Mouse (Mus musculus): ENCODE measurements around the gene Fam49a. TPM values are rescaled to one million over a fixed set of nuclear protein-coding genes. Genes with fewer than 3 reads are reported as not detected.
A peak's percentile ranks its signal among the peaks of the same experiment; 100 is the strongest.
"Not testable (repeated sequence)": the region's sequence is repeated elsewhere in the genome, so short reads cannot be mapped to it uniquely, and the experiment has no call there.

Gene Fam49a
- polyA plus RNA-seq, 1 experiment from 2014 or later, result 27.8 TPM

DNA sequence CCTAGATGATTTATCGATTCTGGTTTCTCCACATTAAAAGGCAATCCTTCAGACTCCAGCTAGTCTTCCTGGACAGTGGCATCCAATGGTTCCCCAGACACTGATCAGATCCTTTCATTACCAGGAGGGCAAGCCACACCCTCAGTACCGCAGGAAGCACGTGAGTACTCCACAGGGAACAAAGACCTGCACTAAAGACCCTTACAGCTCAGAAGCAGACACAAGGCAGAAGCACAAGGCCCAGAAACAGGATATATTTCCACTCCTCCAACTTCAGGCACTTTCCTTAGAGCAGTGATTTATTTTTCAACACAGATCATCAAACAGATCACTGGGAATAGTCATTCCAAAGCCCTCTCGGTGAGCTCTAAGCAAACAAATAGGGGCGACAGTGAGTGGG lies 25.0 kb upstream of the Fam49a start:
- no peak overlapping the region for H3K27ac ChIP-seq (replicated peaks)
- ATAC-seq (ENCODE audit: extremely low read depth, insufficient number of reproducible peaks, low FRiP score, low TSS enrichment), result no peak
- H3K4me3 ChIP-seq, result no peak overlapping the region
- 49% methylated on average over 5 of the region's 5 CpGs for WGBS
- no peaks in the 10 kb centered on the region for H3K27me3 ChIP-seq (replicated peaks)
- no peak overlapping the region for H3K9ac ChIP-seq
- no peaks in the 10 kb centered on the region for H3K9me3 ChIP-seq
- H3K4me1 ChIP-seq, result no peaks in the 10 kb centered on the region; the same call in 1 of the 2 replicates
- H3K36me3 ChIP-seq, result no peaks in the 10 kb centered on the region
- H3K4me2 ChIP-seq, result no peak overlapping the region

DNA sequence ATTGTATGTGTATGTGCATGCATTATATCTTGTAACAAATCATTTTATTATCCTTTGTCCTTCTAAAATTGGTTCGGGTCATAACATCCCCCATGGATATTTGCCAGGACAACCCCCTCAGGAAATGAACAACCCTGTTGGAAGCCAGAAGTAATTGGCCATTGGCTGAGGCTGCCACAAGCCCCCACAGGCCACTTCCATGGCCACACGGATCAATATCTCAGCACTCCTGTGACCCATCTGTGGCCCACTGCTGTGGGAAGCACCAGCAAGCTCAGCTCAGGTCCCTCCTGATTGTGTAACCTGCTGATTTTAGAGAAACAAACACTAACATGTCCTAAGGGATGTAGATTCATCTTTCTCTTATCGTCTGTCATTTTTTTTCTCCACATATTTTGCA lies 22.4 kb upstream of the Fam49a start:
- 53% methylated on average over 3 of the region's 3 CpGs for WGBS
- H3K27me3 ChIP-seq (replicated peaks), result no peaks in the 10 kb centered on the region
- H3K27ac ChIP-seq (replicated peaks), result no peak overlapping the region
- no peak overlapping the region for H3K9ac ChIP-seq
- H3K4me3 ChIP-seq, result no peak overlapping the region
- ATAC-seq (ENCODE audit: extremely low read depth, insufficient number of reproducible peaks, low FRiP score, low TSS enrichment), result no peak
- H3K36me3 ChIP-seq, result no peaks in the 10 kb centered on the region
- no peak overlapping the region for H3K4me2 ChIP-seq
- H3K4me1 ChIP-seq, result no peaks in the 10 kb centered on the region; the same call in 1 of the 2 replicates
- H3K9me3 ChIP-seq, result no peaks in the 10 kb centered on the region

DNA sequence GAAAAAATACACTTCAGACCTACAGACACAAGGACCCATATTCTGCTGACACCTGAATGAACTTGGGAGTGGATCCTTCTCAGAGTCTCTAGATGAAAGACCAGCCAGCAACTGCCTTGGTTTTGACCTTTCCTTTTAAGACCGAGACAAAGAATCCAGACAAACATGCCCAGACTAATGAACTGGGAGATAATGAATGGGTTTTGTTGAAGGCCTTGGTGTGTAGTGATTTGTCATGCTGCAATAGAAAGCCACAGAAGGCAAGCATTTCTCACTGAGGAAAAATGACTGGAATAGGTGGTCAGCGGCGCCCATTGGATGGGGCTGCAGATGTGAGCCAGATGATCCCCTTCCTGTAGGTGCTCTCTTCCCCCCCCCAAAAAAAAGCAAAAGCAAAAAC lies 18.8 kb upstream of the Fam49a start:
- H3K9me3 ChIP-seq, result no peaks in the 10 kb centered on the region
- no peak overlapping the region for H3K27ac ChIP-seq (replicated peaks)
- WGBS, result 78% methylated on average over 3 of the region's 3 CpGs
- no peaks in the 10 kb centered on the region for H3K4me1 ChIP-seq
- no peaks in the 10 kb centered on the region for H3K36me3 ChIP-seq
- no peak overlapping the region for H3K4me3 ChIP-seq
- no peak for ATAC-seq (ENCODE audit: extremely low read depth, insufficient number of reproducible peaks, low FRiP score, low TSS enrichment)
- H3K4me2 ChIP-seq, result no peak overlapping the region
- H3K9ac ChIP-seq, result no peak overlapping the region
- no peaks in the 10 kb centered on the region for H3K27me3 ChIP-seq (replicated peaks)

DNA sequence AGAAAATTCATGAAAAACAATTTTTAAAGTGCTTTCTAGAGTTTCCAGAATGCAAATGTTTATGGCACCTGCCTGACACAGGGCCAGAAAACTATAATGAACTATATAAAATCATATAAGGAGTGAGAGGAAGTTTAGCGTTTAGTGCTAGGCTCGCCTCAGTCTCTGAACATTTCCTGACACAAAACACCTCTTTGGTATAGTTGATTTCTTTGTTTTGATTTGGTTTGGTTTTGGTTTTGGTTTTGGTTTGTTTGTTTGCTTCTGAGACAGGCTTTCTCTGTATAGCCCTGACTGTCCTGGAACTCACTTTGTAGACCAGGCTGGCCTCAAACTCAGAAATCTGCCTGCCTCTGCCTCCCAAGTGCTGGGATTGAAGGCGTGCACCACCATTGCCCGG lies 14.9 kb upstream of the Fam49a start:
- H3K27me3 ChIP-seq (replicated peaks); H3K9me3 ChIP-seq; H3K4me1 ChIP-seq; H3K9ac ChIP-seq; H3K27ac ChIP-seq (replicated peaks); H3K36me3 ChIP-seq; H3K4me3 ChIP-seq; ATAC-seq (ENCODE audit: extremely low read depth, insufficient number of reproducible peaks, low FRiP score, low TSS enrichment); H3K4me2 ChIP-seq: not testable (repeated sequence)
- 85% methylated on average over 4 of the region's 4 CpGs for WGBS

DNA sequence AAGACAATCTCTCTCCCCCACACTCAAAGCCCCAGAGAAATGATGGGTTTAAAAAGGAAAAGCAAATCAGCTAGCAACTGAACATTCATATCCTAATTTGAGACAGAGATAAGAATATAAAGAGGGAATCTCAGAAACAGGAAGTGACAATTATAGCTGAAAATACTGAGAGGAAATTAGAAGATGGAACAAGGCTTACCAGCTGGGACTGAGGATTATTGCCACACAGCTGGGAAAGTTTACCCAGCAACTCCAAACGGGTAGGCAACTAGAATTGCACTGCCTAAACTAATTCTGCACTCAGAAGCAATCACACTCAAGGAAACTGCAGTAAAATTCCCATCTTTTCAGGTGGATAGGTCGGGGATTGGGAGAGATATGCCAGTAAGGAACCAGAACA lies 12.4 kb upstream of the Fam49a start:
- Histone ChIP-seq H3K36me3 (no peaks in the 10 kb centered on the region), H3K9me3 (no peaks in the 10 kb centered on the region), H3K27ac (replicated peaks) (no peak overlapping the region), H3K4me1 (peaks cover 12% of the 10 kb centered on the region), H3K9ac (no peak overlapping the region), H3K4me2 (no peak overlapping the region), H3K27me3 (replicated peaks) (no peaks in the 10 kb centered on the region), H3K4me3 (no peak overlapping the region)
- WGBS, result 45% methylated on average over 2 of the region's 2 CpGs
- no peak for ATAC-seq (ENCODE audit: extremely low read depth, insufficient number of reproducible peaks, low FRiP score, low TSS enrichment)

DNA sequence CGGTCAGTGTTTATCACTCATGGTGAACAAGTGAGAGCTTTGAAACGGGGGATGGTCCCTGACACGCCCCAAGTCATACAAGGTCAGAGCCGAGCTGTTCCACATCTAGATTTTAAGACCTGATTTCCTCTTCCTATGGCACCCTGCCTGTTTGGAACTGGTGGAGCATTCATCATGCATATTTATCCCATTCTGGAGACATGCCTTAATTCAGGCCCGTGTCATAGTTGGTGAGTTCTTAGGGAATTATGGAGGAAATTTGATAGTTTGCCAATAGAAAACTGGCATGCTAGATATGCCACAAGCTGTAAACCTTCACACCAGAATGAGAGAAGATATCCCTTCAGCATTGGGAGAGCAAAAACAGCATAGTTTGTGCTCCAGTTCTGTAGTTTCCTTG lies 8.4 kb upstream of the Fam49a start:
- Histone ChIP-seq H3K4me3 (no peak overlapping the region), H3K4me2 (no peak overlapping the region), H3K36me3 (no peaks in the 10 kb centered on the region), H3K27ac (replicated peaks) (no peak overlapping the region), H3K4me1 (peaks cover 13% of the 10 kb centered on the region), H3K9ac (no peak overlapping the region), H3K9me3 (no peaks in the 10 kb centered on the region), H3K27me3 (replicated peaks) (no peaks in the 10 kb centered on the region)
- 37% methylated on average over 5 of the region's 5 CpGs for WGBS
- ATAC-seq (ENCODE audit: extremely low read depth, insufficient number of reproducible peaks, low FRiP score, low TSS enrichment), result no peak

DNA sequence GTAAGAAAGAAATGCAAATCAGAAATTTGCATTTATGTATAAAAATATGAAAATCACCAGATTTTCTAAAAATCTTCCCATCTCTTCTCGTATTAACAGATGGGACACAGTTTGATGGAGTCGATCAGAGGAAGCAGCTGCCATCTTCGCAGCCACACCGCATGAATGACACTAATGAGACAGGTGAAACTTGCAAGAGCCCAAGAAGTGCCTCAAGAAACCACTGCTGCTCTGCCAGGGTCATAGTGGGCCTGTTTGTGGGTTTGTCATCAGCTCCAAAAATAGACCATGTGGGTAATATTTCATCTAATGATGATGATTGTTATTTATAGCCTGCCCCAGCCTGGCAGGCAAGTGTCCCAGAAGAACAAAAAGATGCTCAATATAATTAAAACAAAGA lies 7.8 kb upstream of the Fam49a start:
- H3K9me3 ChIP-seq, result no peaks in the 10 kb centered on the region
- H3K36me3 ChIP-seq, result no peaks in the 10 kb centered on the region
- H3K27ac ChIP-seq (replicated peaks), result no peak overlapping the region
- H3K9ac ChIP-seq, result no peak overlapping the region
- H3K27me3 ChIP-seq (replicated peaks), result no peaks in the 10 kb centered on the region
- H3K4me1 ChIP-seq, result peaks cover 13% of the 10 kb centered on the region
- no peak for ATAC-seq (ENCODE audit: extremely low read depth, insufficient number of reproducible peaks, low FRiP score, low TSS enrichment)
- 77% methylated on average over 4 of the region's 4 CpGs for WGBS
- H3K4me3 ChIP-seq, result no peak overlapping the region
- H3K4me2 ChIP-seq, result no peak overlapping the region

DNA sequence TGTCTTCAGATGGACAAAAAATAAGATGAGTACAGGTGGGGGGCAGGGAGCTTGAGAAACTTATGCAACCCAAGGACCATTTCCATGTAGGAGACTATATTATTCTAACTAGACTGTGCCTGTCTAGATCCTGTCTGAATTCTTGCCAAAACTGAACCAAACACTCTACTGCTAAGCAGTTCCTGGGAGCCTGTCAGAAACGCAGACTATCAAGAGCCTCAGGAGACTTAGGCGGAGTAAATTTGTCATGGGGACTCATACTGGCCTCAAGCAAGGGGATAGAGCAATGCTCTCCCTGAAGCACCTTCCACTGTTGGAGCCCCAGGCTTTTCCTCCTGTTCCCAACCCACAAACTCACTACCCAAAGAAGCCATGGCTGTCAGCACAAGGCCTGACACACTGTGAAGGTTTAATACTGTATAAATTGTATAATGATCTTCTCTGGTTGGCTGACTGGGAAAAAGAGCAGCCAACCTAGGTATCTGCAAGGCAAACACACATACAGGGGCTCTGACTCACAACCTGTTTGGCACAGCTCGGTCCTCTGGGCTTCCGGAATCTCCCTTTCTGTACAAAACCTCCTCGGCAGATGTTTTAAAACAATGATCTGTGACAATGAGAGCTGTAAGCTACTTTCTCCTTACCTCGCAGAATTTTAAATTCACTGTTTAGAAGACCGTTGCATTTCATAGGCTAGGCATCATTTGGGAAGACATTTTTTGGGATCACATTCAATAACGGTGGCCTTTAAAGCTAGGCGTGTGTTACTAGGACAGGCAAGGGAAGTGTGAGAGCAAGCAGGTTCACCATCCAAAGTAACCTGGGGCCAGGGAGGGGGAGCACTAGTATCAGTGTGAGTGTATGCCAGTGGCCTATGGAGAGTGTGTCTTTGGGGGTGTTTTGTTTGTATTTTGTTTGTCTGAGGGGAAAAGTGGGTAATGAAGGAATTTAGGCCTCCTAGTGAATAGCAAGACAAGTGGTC lies 669 bp upstream of the Fam49a start:
- Histone ChIP-seq H3K4me1 (peaks cover 51% of the 10 kb centered on the region), H3K4me3 (peak overlapping the region; percentile 83; the same call in 1 of the 2 replicates), H3K9ac (peak overlapping the region; percentile 9; the same call in 1 of the 2 replicates), H3K36me3 (no peaks in the 10 kb centered on the region), H3K27me3 (replicated peaks) (no peaks in the 10 kb centered on the region), H3K27ac (replicated peaks) (peak overlapping the region; percentile 17; the same call in 1 of the 2 replicates), H3K4me2 (peak overlapping the region; percentile 85), H3K9me3 (no peaks in the 10 kb centered on the region)
- 63% methylated on average over 9 of the region's 9 CpGs for WGBS
- ATAC-seq (ENCODE audit: extremely low read depth, insufficient number of reproducible peaks, low FRiP score, low TSS enrichment), result no peak

DNA sequence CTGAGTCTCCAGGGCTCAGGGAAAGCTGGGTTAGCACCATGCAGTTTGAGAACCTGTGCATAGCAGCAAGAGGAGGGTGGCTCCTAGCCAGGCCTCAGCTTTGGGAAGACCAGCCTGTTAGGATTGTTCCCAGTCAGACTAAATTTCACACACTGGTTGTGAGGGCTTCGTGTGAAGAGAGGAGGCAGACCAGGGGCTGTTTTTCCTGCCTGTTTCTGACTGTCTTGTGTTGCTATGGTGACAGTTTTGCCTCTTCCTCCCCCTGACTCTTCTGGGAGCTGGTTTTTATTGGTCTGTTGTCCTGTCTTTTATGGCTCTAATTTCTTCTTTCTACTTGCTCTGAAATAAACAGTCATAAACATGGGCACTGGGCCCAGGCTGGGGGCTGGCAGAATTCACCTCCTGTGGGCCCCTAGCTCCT lies 1.4 kb downstream of the Fam49a start:
- Histone ChIP-seq H3K4me1 (peaks cover 72% of the 10 kb centered on the region), H3K27ac (replicated peaks) (peak overlapping the region; percentile 81), H3K4me3 (peak overlapping the region; percentile 83), H3K9me3 (no peaks in the 10 kb centered on the region), H3K9ac (peak overlapping the region; percentile 95), H3K36me3 (no peaks in the 10 kb centered on the region), H3K27me3 (replicated peaks) (no peaks in the 10 kb centered on the region), H3K4me2 (peak overlapping the region; percentile 85)
- 5% methylated on average over 1 of the region's 1 CpGs for WGBS
- no peak for ATAC-seq (ENCODE audit: extremely low read depth, insufficient number of reproducible peaks, low FRiP score, low TSS enrichment)

DNA sequence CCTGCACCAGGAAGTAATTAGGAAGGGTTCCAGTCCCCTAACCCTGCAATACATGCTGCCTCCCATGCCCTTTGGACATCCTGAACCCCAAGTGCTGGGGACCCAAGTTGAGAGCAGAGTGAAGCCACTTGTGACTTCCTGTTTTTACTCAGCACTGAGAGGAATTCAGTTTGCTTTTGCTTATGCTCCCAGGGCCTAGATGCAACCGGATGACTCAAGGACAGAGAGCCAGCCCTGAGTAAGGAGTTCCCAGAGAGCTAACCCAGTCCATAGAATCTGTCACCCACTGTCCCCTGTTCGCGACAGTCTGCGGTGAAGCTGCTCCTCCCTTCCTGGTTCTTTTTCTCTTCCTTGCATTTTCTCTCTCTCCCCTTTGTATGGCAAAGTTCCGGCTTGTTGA lies 2.2 kb downstream of the Fam49a start:
- WGBS, result 52% methylated on average over 5 of the region's 5 CpGs
- Histone ChIP-seq H3K27ac (replicated peaks) (peak overlapping the region; percentile 81), H3K27me3 (replicated peaks) (no peaks in the 10 kb centered on the region), H3K4me1 (peaks cover 74% of the 10 kb centered on the region), H3K4me3 (peak overlapping the region; percentile 83), H3K9ac (peak overlapping the region; percentile 95), H3K4me2 (peak overlapping the region; percentile 85), H3K9me3 (no peaks in the 10 kb centered on the region), H3K36me3 (no peaks in the 10 kb centered on the region)
- no peak for ATAC-seq (ENCODE audit: extremely low read depth, insufficient number of reproducible peaks, low FRiP score, low TSS enrichment)

DNA sequence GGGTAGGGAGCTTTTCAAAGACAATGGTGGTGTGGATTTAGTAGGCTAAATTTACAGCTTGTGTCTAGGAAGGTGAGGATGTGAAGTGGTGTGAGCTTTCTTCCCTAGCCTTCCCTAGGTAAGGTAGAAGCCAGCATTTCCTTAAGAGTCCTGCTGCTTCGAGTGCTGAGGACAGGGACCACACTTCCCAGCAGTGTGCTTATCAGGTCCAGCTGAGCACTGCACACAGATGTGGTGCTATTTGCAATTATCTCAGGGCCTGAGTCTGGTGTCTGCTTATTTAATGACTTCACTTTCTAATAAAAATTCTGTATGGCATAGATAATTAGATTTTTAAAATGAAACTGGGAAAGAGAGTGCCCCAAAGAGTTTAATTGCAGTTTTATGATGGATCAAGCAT lies 4.6 kb downstream of the Fam49a start:
- no peaks in the 10 kb centered on the region for H3K9me3 ChIP-seq
- H3K36me3 ChIP-seq, result no peaks in the 10 kb centered on the region
- peaks cover 83% of the 10 kb centered on the region for H3K4me1 ChIP-seq
- no peaks in the 10 kb centered on the region for H3K27me3 ChIP-seq (replicated peaks)
- no peak overlapping the region; the same call in 1 of the 2 replicates for H3K27ac ChIP-seq (replicated peaks)
- H3K9ac ChIP-seq, result no peak overlapping the region
- ATAC-seq (ENCODE audit: extremely low read depth, insufficient number of reproducible peaks, low FRiP score, low TSS enrichment), result no peak
- H3K4me2 ChIP-seq, result peak overlapping the region; percentile 85; the same call in 1 of the 2 replicates
- no peak overlapping the region for H3K4me3 ChIP-seq
- 26% methylated on average over 1 of the region's 1 CpGs for WGBS

DNA sequence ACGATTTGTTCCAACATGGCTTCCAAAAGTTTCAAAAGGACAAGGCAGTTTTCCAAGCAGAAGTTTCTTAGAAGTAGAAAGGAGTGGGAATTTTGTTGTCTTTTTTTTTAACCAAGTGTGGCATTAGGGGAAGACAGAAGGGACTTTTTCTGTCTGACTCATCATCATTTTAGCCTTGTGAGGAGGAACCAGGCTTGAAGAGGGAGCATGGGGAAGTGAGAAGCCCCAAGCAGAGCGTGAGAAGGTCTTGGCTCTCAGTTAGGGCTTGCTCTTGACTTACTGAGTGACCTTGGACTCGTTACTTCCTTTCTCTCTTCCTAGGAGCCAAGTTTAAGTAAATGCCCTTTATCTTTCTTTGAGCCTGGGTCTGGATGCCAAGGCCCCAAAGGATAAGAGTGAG lies 8.6 kb downstream of the Fam49a start:
- 73% methylated on average over 3 of the region's 3 CpGs for WGBS
- Histone ChIP-seq H3K9me3 (no peaks in the 10 kb centered on the region), H3K27me3 (replicated peaks) (no peaks in the 10 kb centered on the region), H3K4me3 (no peak overlapping the region), H3K36me3 (no peaks in the 10 kb centered on the region), H3K9ac (no peak overlapping the region), H3K27ac (replicated peaks) (0 out of 2 replicates have a peak overlapping the region, but pooled peaks have one; percentile 16), H3K4me1 (peaks cover 89% of the 10 kb centered on the region), H3K4me2 (no peak overlapping the region)
- ATAC-seq (ENCODE audit: extremely low read depth, insufficient number of reproducible peaks, low FRiP score, low TSS enrichment), result no peak

All from heart, embryonic 13.5 days (tissue).